Mouse (Mus musculus) kidney, adult 10 weeks (tissue): Measurements from ENCODE around the gene Hist2h2be. TPM values are rescaled to one million over a fixed set of nuclear protein-coding genes. Genes with fewer than 3 reads are reported as not detected.

Source experiments
- polyA plus RNA-seq: library from polyadenylated mRNA; stranded (reverse); fragments of 350-450 nt; fragmentation: Illumina TruSeq; extraction: RNeasy Lipid Tissue Mini Kit (QIAGEN cat#74804); gene quantifications from one replicate; pipeline ENCODE4 v1.2.3, GENCODE M21; 2014; ENCODE audit warnings: low read depth, low replicate concordance

The Hist2h2be gene
- polyA plus RNA-seq, 1 experiment from 2014 or later = 15.0 TPM

Other genes starting within 250 kb of the Hist2h2be start
- 3.1 TPM for gene Plekho1, start 225.1 kb upstream of the Hist2h2be start, polyA plus RNA-seq
- gene Vps45, start 162.7 kb upstream of the Hist2h2be start, polyA plus RNA-seq = 54.3 TPM
- gene Otud7b, start 116.6 kb upstream of the Hist2h2be start, polyA plus RNA-seq = 22.0 TPM
- gene Mtmr11, start 59.1 kb upstream of the Hist2h2be start, polyA plus RNA-seq = 21.7 TPM
- gene Sf3b4, start 48.8 kb upstream of the Hist2h2be start, polyA plus RNA-seq = 9.6 TPM
- 5.4 TPM for gene Sv2a, start 40.0 kb upstream of the Hist2h2be start, polyA plus RNA-seq
- 5.1 TPM for gene Bola1, start 1.4 kb upstream of the Hist2h2be start, polyA plus RNA-seq
- gene Hist2h2ab, start 1.3 kb upstream of the Hist2h2be start, polyA plus RNA-seq = not detected
- gene Hist2h2ac, start 239 bp upstream of the Hist2h2be start, polyA plus RNA-seq = not detected
- gene Hist2h3c2, start 18.0 kb downstream of the Hist2h2be start, polyA plus RNA-seq = 2.3 TPM
- gene Hist2h2aa2, start 19.2 kb downstream of the Hist2h2be start, polyA plus RNA-seq = not detected
- gene Hist2h2aa1, start 24.4 kb downstream of the Hist2h2be start, polyA plus RNA-seq = not detected
- 24.4 TPM for gene Hist2h3c1, start 25.6 kb downstream of the Hist2h2be start, polyA plus RNA-seq
- 0.28 TPM for gene Hist2h4, start 42.2 kb downstream of the Hist2h2be start, polyA plus RNA-seq
- not detected for gene Hist2h3b, start 47.5 kb downstream of the Hist2h2be start, polyA plus RNA-seq
- gene Hist2h2bb, start 48.6 kb downstream of the Hist2h2be start, polyA plus RNA-seq = not detected
- gene Fcgr1, start 72.8 kb downstream of the Hist2h2be start, polyA plus RNA-seq = 0.65 TPM
- not detected for gene BC107364, start 231.2 kb downstream of the Hist2h2be start, polyA plus RNA-seq